Mouse (Mus musculus) bone marrow macrophage, adult 2 months (primary cell): ENCODE results near the gene C2cd5. TPM values are rescaled to one million over a fixed set of nuclear protein-coding genes. Genes with fewer than 3 reads are reported as not detected.
"Not testable (repeated sequence)": the region's sequence is repeated elsewhere in the genome, so short reads cannot be mapped to it uniquely, and the experiment has no call there.

ENCODE experiments used
- H3K27ac ChIP-seq: 2 replicates; pipeline ENCODE4 v1.5.1; 2012; ENCODE audit warnings: low read depth, low read length; ENCODE audit not compliant: insufficient read depth
- H3K4me1 ChIP-seq: 2 replicates; pipeline ENCODE4 v1.6.1; 2012; ENCODE audit warnings: low read length; ENCODE audit not compliant: control insufficient read depth, insufficient read depth
- H3K4me3 ChIP-seq: 2 replicates; pipeline ENCODE4 v1.5.1; 2012; ENCODE audit warnings: mild to moderate bottlenecking, low read length, moderate library complexity; ENCODE audit not compliant: insufficient read depth
- CTCF ChIP-seq: IDR thresholded peaks from 2 replicates; pipeline ENCODE4 v1.5.1; 2012; ENCODE audit warnings: low read depth, mild to moderate bottlenecking, low read length, moderate library complexity
- POLR2A ChIP-seq: IDR thresholded peaks from 2 replicates; pipeline ENCODE4 v1.6.1; 2012; ENCODE audit warnings: mild to moderate bottlenecking, low read depth, low read length, borderline replicate concordance
- polyA plus RNA-seq: library from polyadenylated mRNA; stranded (reverse); fragments of >200 nt; gene quantifications from 2 replicates; pipeline ENCODE4 v1.2.4, GENCODE M21; 2012; ENCODE audit not compliant: missing spikeins, insufficient read depth, insufficient read length

The C2cd5 gene
- polyA plus RNA-seq, 1 experiment, result 27.1 TPM

DNA sequence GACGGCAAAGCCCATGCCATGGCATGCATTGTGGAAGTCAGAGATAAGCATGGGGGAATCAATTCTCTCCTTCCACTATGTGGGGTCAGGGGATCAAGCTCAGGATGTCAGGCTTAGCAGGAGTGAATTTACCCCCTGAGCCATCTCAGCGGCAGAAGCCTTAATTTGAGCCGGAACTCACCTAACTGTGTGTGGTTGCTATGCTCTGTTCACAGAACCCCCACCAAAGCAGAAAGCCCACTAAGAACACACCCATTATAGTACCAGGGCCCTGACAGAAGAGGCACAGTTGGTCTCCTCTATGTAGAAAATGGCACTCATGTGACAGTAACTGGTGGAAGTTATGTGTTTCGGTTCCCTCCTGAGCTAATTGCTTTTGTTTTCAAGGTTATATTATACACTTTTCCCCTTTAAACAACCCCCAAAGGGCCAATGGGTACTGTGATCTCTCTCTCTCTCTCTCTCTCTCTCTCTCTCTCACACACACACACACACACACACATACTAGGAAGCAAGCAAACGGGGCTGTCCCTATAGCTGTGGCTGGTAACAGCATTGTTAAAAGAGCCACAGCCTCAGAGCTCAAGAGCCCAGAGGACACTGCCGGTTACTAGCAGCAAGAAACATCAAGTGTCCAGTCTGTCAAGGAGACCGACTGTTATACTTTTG, 108.4 kb downstream of the C2cd5 start:
- no peak overlapping the region for H3K4me3 ChIP-seq
- TF ChIP-seq CTCF (no peak), POLR2A (no peak)
- no peak overlapping the region for H3K27ac ChIP-seq
- H3K4me1 ChIP-seq, result peaks cover 13% of the 10 kb centered on the region

GRCm38 (mm10) chr6:142990516-142990915, 109.4 kb downstream of the C2cd5 start:
- Histone ChIP-seq H3K27ac (no peak overlapping the region), H3K4me1 (peaks cover 11% of the 10 kb centered on the region), H3K4me3 (no peak overlapping the region)
- TF ChIP-seq CTCF (no peak), POLR2A (no peak)

DNA sequence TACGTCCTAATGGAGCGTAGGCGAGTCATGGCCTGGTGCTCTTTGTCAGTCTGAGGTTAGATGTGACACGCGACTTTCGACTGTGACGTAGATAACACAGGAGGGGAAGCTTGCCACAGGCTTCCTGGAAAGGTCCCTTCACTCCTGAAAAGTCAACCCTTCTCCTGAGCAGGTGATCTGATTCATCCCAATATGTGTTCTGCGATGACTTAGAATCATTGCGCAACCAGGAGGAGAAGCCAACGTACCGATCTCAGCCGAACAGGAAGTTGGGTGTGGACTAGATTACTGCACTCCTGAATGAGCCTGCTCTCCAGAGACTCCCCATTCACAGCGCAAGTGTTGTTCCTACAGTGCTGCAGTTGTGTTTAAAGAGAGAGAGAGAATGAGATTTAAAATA, 110.4 kb downstream of the C2cd5 start:
- no peak for TF ChIP-seq POLR2A
- TF ChIP-seq CTCF, result no peak
- Histone ChIP-seq H3K4me1 (peaks cover 5% of the 10 kb centered on the region; the same call in 1 of the 2 replicates), H3K27ac (no peak overlapping the region), H3K4me3 (no peak overlapping the region)

GRCm38 (mm10) chr6:142988753-142989152, 111.2 kb downstream of the C2cd5 start:
- TF ChIP-seq CTCF (peak; percentile 94), POLR2A (no peak)
- Histone ChIP-seq H3K4me1 (no peaks in the 10 kb centered on the region), H3K27ac (no peak overlapping the region), H3K4me3 (no peak overlapping the region)

DNA sequence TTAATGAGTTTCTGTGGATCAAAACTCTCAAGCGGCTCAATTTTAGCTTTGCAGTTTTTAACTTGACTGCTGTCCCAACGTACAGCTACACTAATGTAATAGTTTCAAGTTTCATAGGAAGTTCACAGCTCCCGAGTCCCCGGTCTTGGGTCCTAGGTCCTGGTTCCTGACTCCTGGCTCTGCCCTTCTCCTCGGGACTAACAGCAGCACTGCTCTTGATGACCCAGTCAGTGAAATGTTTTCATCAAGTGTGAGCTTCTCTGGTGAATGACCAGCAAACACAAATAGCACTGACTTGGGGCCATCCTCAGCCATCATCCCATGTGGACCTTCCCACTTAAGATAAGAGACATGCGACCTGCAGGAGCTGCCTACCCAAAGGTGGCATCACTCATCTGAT, 111.7 kb downstream of the C2cd5 start:
- TF ChIP-seq CTCF (no peak), POLR2A (no peak)
- no peak overlapping the region for H3K27ac ChIP-seq
- H3K4me1 ChIP-seq, result no peaks in the 10 kb centered on the region
- H3K4me3 ChIP-seq, result no peak overlapping the region

GRCm38 (mm10) chr6:142987616-142988015, 112.3 kb downstream of the C2cd5 start:
- Histone ChIP-seq H3K4me1 (no peaks in the 10 kb centered on the region), H3K4me3 (no peak overlapping the region), H3K27ac (no peak overlapping the region)
- no peak for TF ChIP-seq POLR2A
- TF ChIP-seq CTCF, result no peak

DNA sequence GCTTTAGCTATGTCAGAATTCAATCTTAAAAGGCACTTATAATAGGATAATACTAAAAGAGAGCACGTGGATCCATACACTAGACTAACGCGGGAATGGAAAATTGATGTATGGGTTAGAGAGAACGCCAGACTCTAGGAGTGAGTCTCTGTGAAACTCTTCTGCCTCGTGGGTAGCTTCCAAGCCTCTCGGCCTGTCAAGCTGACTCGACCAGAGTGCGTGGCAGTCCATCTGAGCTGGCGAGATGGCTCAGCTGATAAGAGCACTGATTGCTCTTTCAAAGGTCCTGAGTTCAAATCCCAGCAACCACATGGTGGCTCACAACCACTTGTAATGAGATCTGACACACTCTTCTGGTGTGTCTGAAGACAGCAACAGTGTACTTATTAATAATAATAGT, 113.2 kb downstream of the C2cd5 start:
- H3K4me1 ChIP-seq, H3K27ac ChIP-seq, H3K4me3 ChIP-seq: not testable (repeated sequence)

- H3K27ac ChIP-seq, H3K4me1 ChIP-seq, H3K4me3 ChIP-seq: not testable (repeated sequence)
Measured at GRCm38 (mm10) chr6:142985561-142986238, 114.2 kb downstream of the C2cd5 start.

- no peak overlapping the region for H3K4me3 ChIP-seq
- TF ChIP-seq POLR2A (no peak), CTCF (no peak)
- H3K27ac ChIP-seq, result no peak overlapping the region
- H3K4me1 ChIP-seq, result no peaks in the 10 kb centered on the region
Measured at GRCm38 (mm10) chr6:142979665-142980660, 120.0 kb downstream of the C2cd5 start.

- H3K27ac ChIP-seq, result no peak overlapping the region
- H3K4me1 ChIP-seq, result no peaks in the 10 kb centered on the region
- no peak for TF ChIP-seq POLR2A
- TF ChIP-seq CTCF, result no peak
- no peak overlapping the region for H3K4me3 ChIP-seq
Measured at GRCm38 (mm10) chr6:142977221-142977620, 122.7 kb downstream of the C2cd5 start.
